Mouse (Mus musculus) retina, postnatal 7 days (tissue): ENCODE data around the gene Atf7ip.

ENCODE experiments used
- DNase-seq: peaks from one replicate; pipeline ENCODE4 v3.0.0-alpha.2; 2012; ENCODE audit warnings: low read depth, low spot score

Atf7ip gene

GRCm38 (mm10) chr6:136553156-136553555, 47.2 kb downstream of the Atf7ip start:
- DNase-seq = no peak

GRCm38 (mm10) chr6:136553767-136554569, 48.0 kb downstream of the Atf7ip start:
- peak; percentile 69 for DNase-seq

GRCm38 (mm10) chr6:136554774-136555522, 49.0 kb downstream of the Atf7ip start:
- DNase-seq = no peak

- DNase-seq = peak; percentile 47
These were observed 49.6 kb downstream of the Atf7ip start for GRCm38 (mm10) chr6:136555523-136555915.

DNA sequence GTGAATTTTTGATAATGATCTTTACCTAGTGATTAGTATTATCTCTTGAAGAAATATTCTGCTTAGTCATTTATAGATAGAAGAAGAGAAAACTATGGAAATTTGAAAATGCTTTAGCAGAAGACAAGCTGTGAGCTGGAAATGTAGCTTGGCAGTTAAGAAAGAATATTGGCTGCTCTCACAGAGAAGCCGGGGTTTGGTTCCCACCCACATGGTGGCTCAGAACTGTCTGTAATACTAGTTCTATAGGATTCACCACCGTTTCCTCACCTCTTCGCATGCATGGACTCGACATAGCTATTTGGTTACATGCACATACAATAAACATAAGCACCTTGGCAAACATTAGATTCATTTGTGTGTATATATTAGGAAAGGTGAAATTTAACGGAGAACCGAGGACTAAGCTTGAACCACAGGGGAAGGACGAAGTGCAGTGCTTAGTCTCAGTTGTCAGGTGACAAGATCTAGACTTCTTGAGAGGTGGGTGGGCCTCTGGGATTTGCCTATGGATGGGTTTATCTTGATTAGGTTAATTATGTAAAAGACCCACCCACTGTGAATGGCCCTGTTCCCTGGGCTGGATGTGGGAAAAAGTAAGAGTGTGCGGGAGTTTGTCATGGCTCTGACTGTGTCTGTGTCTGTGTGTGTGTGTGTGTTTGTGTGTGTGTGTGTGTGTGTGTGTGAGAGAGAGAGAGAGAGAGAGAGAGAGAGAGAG, 52.5 kb downstream of the Atf7ip start:
- DNase-seq = no peak

- DNase-seq = no peak
These were observed 60.0 kb downstream of the Atf7ip start for GRCm38 (mm10) chr6:136566002-136566401.

GRCm38 (mm10) chr6:136590739-136591138, 84.8 kb downstream of the Atf7ip start:
- no peak for DNase-seq

GRCm38 (mm10) chr6:136594541-136594940, 88.6 kb downstream of the Atf7ip start:
- no peak for DNase-seq

DNA sequence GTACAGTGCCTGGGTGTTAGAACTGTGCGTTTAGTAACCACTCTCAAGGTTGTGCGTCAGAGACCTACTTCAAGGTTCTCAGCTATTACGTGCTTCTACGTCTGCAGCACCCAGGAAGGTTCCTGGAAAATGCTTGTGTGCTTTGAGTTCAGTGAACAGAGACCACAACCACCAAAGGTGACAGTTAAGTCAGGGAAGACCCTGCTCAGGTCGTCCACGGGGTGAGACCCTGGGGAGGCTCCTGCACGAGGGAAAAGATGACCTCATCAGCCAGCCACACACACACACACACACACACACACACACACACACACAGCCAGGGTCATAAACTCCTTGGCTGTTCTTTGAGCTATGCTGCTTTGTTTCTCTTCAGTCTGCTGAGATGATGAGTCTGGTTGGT, 96.6 kb downstream of the Atf7ip start:
- DNase-seq = no peak

DNA sequence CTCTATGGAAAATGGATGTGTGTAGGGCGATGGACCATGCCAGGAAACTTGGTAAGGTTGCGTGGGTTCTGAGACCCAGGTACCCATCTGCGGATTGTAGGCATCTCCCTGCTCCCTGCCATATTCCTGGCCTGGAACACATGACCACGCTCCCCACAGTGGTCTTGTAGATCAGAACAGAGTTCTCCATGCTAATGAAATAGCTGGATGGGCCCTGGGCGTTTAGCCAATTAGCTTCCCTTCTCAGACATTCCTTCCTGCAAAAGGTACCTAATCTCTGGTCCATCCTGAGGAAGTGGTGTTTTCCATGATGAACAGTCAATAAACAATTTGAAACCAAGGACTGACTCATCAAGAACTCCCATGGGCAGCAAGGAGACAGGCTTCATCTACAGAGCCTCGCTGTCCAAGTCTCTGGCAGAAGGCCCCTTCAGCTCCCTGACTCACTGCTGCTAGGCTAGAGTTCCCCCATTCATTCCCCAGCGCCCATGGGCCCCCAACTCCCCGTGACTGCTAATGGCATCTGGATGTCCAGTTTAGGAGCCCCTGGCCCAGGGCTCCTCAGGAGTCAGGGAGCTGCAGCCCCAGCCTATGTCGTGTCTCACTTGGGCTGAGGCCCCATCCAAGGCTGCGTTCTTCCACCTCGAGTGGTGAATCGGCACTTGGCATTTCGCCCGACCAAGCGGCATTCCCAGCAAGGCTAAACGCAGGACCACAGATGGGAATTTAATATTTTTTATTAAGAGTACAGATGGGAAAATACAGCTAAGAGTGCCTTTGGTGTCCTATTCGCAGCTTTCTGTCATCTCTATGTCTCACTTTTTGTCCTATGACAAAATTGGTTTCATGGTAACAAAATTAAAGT, 105.6 kb downstream of the Atf7ip start:
- DNase-seq = no peak

- no peak for DNase-seq
These were observed 106.3 kb downstream of the Atf7ip start for GRCm38 (mm10) chr6:136612312-136612711.

DNA sequence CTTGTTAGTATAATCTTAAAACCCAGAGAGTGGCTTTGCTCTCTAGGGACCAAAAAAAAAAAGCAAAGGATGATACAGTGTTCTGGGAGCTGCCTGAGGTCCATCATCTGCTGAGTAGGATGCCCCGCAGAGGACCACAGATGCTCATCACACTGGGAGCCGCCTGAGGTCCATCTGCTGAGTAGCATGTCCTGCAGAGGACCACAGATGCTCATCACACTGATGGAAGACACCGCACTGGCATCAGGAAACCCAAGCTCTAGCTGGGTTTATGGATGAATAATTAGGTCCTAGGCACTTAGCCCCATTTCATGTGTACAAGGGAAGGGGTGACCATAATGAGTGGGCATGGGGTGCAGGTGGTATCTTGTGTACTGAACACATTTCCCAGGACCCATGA, 108.2 kb downstream of the Atf7ip start:
- DNase-seq = no peak

DNA sequence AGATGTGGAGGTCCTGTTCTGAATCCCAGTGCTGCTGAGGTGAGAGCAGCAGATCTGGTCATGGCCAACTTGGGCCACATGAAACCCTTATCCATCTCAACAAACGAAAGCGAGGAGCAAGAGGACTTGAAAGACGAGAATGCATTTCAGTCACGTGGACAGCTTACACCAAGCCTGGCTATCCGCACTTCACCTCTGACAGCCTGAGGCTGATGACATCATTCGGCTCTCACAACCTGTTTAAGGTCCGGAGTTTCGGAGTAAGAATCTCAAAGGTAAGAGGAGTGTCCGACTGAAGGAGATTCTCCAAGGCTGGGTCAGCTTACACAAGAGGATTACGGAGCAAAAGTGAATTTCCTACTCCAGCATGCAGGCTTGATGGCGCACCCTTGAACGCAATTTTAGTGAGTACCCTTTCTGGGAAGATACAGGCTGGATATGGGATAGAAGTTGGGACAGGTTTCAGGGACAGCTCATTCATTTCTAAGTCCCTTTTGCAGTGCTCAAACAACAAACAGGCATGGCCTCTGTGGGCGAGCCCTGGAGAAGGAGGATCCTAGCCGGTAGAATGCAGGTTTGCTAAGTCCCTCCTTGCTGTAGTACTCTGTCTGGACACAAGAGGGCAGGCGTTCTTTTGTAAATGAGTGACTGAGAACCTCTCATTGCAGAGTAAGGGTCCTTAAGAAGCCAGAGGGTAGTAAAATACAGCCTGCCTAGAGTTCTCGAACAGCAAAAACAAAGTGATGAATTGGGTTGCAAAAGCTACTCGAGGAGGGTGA, 114.6 kb downstream of the Atf7ip start:
- DNase-seq = peak; percentile 69

DNA sequence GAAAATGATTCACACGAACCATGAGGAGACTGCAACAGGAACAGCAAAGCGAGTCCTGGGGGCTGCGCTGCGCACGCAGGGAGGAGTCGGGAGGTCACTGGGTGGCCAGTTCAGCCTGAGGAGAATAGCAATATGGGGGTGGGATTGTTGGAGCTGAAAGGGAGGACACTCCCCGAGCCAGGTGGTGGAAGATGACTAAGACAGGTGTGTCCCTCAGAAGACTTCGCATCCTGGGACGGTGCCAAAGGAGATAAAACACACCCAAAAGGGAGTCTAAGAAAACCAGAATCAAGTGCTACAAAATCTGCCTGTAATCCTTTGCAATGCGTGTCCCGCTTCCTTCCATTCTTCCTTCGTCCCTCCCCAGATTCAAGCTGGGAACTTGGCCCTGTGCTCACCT, 119.5 kb downstream of the Atf7ip start:
- DNase-seq = no peak

DNA sequence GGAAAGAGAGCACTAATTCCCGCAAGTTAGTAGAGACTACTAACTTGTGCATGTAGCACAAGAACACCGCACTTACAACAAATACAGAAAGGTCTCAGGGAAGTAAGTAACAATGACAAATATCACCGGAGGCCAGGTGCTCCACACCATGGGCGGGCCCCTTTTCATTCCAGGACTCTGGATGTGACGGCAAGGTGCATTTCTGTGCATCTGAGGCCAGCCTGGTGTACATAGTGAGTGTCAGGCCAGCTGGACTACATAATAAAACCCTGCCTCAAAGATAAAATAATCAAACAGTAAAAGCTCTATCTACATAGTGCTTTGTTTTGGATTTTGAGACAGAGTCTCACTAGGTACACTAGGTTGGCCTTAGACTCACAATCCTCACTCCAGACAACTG, 123.7 kb downstream of the Atf7ip start:
- DNase-seq = no peak

- DNase-seq = no peak
These were observed 125.6 kb downstream of the Atf7ip start for GRCm38 (mm10) chr6:136631519-136631918.

GRCm38 (mm10) chr6:136631945-136632534, 126.1 kb downstream of the Atf7ip start:
- no peak for DNase-seq

DNA sequence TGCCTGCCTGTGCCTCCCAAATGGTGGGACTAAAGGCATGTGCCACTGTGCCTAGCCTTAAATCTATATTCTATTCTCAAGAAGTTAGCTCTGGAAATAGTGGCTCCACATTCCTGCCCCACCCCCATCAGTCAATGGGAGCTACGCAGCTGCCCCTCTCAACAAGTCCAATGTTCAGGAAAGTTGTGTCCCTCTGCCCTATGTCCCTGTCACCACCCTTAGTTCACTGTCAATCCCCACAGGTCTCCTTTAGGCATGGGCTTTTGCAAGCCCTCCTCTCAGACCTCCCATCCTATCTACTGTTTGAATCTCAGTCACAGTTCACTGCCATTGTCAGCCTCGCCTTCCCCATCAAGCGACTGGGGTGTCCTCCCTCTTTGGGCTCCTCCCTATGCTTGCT, 127.2 kb downstream of the Atf7ip start:
- no peak for DNase-seq

DNA sequence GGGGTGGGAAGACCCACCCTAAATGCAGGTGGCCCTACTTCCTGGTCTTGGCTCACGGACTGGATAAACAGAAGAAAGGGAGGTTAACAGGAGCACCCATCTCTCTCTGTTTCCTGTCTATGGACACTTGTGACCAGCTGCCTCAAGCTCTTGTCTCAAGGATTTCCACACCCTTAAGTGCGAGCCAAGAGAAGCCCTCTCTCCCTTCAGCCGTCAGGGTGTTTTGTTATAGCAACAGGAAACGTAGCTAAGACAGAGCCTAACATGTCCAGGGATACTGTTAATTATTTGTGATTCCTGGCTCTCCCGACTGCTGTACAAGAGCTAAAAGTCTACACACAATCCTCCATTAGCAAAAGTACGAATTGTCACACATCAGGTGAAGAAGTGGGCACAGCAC, 127.8 kb downstream of the Atf7ip start:
- no peak for DNase-seq

GRCm38 (mm10) chr6:136634982-136635381, 129.0 kb downstream of the Atf7ip start:
- no peak for DNase-seq
